Mouse (Mus musculus): ENCODE results near the gene Cask.

GRCm38 (mm10) chrX:13659201-13659890 lies 191.8 kb downstream of the Cask start:
- TF ChIP-seq GATA1 (IDR thresholded peaks at IDR 0.05; ENCODE audit: low read length), result no peak
- no peak for TF ChIP-seq TAL1 (IDR thresholded peaks at IDR 0.05; ENCODE audit: low read length)
